Mouse (Mus musculus): ENCODE data around the gene Fhod1. TPM values are rescaled to one million over a fixed set of nuclear protein-coding genes. Genes with fewer than 3 reads are reported as not detected.

The Fhod1 gene
- polyA plus RNA-seq, 1 experiment, result 19.0 TPM

- Histone ChIP-seq H3K79me2 (ENCODE audit: control insufficient read depth, insufficient read depth) (peaks cover 9% of the 10 kb centered on the region), H3K4me3 (no peak overlapping the region), H3K36me3 (ENCODE audit: control insufficient read depth, insufficient read depth) (peaks cover 4% of the 10 kb centered on the region), H3K4me2 (ENCODE audit: low read depth) (no peak overlapping the region), H3K27me3 (ENCODE audit: control insufficient read depth, insufficient read depth, insufficient read length) (no peaks in the 10 kb centered on the region), H3ac (ENCODE audit: control insufficient read depth, insufficient read length) (no peak overlapping the region)
- peak; percentile 19 for TF ChIP-seq POLR2AphosphoS2 (IDR thresholded peaks at IDR 0.05; ENCODE audit: insufficient read length, low read depth)
- TF ChIP-seq MYOG (IDR thresholded peaks at IDR 0.05; ENCODE audit: control insufficient read depth in 1 of 3, insufficient read depth in 1 of 3, insufficient read length in 2 of 3, low read depth in 2 of 3), result no peak
Measured at GRCm38 (mm10) chr8:105281821-105282220, 65.9 kb downstream of the Fhod1 start.

DNA sequence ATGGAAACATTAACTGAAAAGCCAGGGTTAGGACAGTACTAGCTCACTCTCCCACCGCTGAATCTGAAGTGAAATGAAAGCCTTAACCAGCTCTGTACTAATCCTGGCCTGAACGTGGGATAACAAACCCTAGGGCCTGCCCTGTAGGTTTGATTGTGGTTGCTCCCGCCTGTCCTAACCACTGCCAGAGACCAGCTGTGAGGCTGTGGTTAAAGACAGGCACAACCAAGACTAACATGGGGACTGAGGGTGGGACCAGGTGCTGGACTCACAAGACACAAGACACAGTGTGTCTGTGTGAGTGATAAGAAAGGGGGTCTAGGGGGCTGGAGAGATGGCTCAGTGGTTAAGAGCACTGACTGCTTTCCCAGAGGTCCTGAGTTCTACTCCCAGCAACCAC lies 67.2 kb downstream of the Fhod1 start:
- Histone ChIP-seq H3ac (ENCODE audit: control insufficient read depth, insufficient read length) (no peak overlapping the region), H3K27me3 (ENCODE audit: control insufficient read depth, insufficient read depth, insufficient read length) (no peaks in the 10 kb centered on the region), H3K79me2 (ENCODE audit: control insufficient read depth, insufficient read depth) (no peaks in the 10 kb centered on the region), H3K4me3 (no peak overlapping the region), H3K4me2 (ENCODE audit: low read depth) (peak overlapping the region; percentile 18), H3K36me3 (ENCODE audit: control insufficient read depth, insufficient read depth) (peaks cover 4% of the 10 kb centered on the region)
- TF ChIP-seq CEBPB (IDR thresholded peaks at IDR 0.05; ENCODE audit: insufficient read depth, poor library complexity, severe bottlenecking) (no peak), MYOG (IDR thresholded peaks at IDR 0.05; ENCODE audit: control insufficient read depth in 1 of 3, insufficient read depth in 1 of 3, insufficient read length in 2 of 3, low read depth in 2 of 3) (peak; percentile 4 to 91 (median 72)), MYOD1 (IDR thresholded peaks at IDR 0.05; ENCODE audit: control insufficient read depth in 1 of 3, insufficient read length in 2 of 3, low read depth in 2 of 3) (peak in 2 of 3 experiments; percentile 78), TCF12 (IDR thresholded peaks at IDR 0.05; ENCODE audit: insufficient read depth, poor library complexity, severe bottlenecking) (peak; percentile 37), USF1 (IDR thresholded peaks at IDR 0.05; ENCODE audit: low read depth) (no peak)

Other genes with a start within 250 kb of the Fhod1 start
- gene Ces4a, start 216.2 kb downstream of the Fhod1 start, polyA plus RNA-seq (2012; fragmentation: generic; extraction: Trizol), result not detected
- 38.1 TPM for gene Cbfb, start 177.3 kb downstream of the Fhod1 start, polyA plus RNA-seq (2012; fragmentation: generic; extraction: Trizol)
- 16.6 TPM for gene D230025D16Rik, start 122.8 kb downstream of the Fhod1 start, polyA plus RNA-seq (2012; fragmentation: generic; extraction: Trizol)
- gene B3gnt9, start 92.8 kb downstream of the Fhod1 start, polyA plus RNA-seq (2012; fragmentation: generic; extraction: Trizol), result 6.2 TPM
- 27.0 TPM for gene Tradd, start 83.3 kb downstream of the Fhod1 start, polyA plus RNA-seq (2012; fragmentation: generic; extraction: Trizol)
- 10.5 TPM for gene Fbxl8, start 83.3 kb downstream of the Fhod1 start, polyA plus RNA-seq (2012; fragmentation: generic; extraction: Trizol)
- gene Hsf4, start 78.2 kb downstream of the Fhod1 start, polyA plus RNA-seq (2012; fragmentation: generic; extraction: Trizol), result 5.8 TPM
- gene Nol3, start 71.8 kb downstream of the Fhod1 start, polyA plus RNA-seq (2012; fragmentation: generic; extraction: Trizol), result 23.2 TPM
- gene 4931428F04Rik, start 58.1 kb downstream of the Fhod1 start, polyA plus RNA-seq (2012; fragmentation: generic; extraction: Trizol), result 6.2 TPM
- 23.4 TPM for gene Exoc3l, start 51.9 kb downstream of the Fhod1 start, polyA plus RNA-seq (2012; fragmentation: generic; extraction: Trizol)
- gene E2f4, start 50.3 kb downstream of the Fhod1 start, polyA plus RNA-seq (2012; fragmentation: generic; extraction: Trizol), result 59.7 TPM
- gene Elmo3, start 42.4 kb downstream of the Fhod1 start, polyA plus RNA-seq (2012; fragmentation: generic; extraction: Trizol), result 0.92 TPM
- 1.8 TPM for gene Lrrc29, start 21.7 kb downstream of the Fhod1 start, polyA plus RNA-seq (2012; fragmentation: generic; extraction: Trizol)
- 109 TPM for gene Tmem208, start 21.6 kb downstream of the Fhod1 start, polyA plus RNA-seq (2012; fragmentation: generic; extraction: Trizol)
- gene Slc9a5, start 890 bp upstream of the Fhod1 start, polyA plus RNA-seq (2012; fragmentation: generic; extraction: Trizol), result 6.2 TPM
- 1.0 TPM for gene Plekhg4, start 25.3 kb upstream of the Fhod1 start, polyA plus RNA-seq (2012; fragmentation: generic; extraction: Trizol)
- not detected for gene Kctd19, start 65.5 kb upstream of the Fhod1 start, polyA plus RNA-seq (2012; fragmentation: generic; extraction: Trizol)
- gene Lrrc36, start 65.6 kb upstream of the Fhod1 start, polyA plus RNA-seq (2012; fragmentation: generic; extraction: Trizol), result not detected
- 155 TPM for gene Tppp3, start 123.6 kb upstream of the Fhod1 start, polyA plus RNA-seq (2012; fragmentation: generic; extraction: Trizol)
- gene Zdhhc1, start 148.9 kb upstream of the Fhod1 start, polyA plus RNA-seq (2012; fragmentation: generic; extraction: Trizol), result 17.3 TPM
- gene Hsd11b2, start 170.8 kb upstream of the Fhod1 start, polyA plus RNA-seq (2012; fragmentation: generic; extraction: Trizol), result 0.59 TPM
- gene Atp6v0d1, start 218.1 kb upstream of the Fhod1 start, polyA plus RNA-seq (2012; fragmentation: generic; extraction: Trizol), result 126 TPM